Mouse (Mus musculus): ENCODE data around the gene A430033K04Rik. TPM values are rescaled to one million over a fixed set of nuclear protein-coding genes. Genes with fewer than 3 reads are reported as not detected.

Gene A430033K04Rik
- polyA plus RNA-seq, 1 experiment from 2014 or later, result 13.7 TPM

Small RNA genes lying within 50 kb of the gene (microRNA-seq; reads per million reads assigned to microRNA genes)
- gene Gm24082, result not detected

Other genes starting within 250 kb of the A430033K04Rik start
- 38.1 TPM in 2 replicates for gene Zfp157, start 181.4 kb upstream of the A430033K04Rik start, polyA plus RNA-seq (2015; fragmentation: Nextera tagmentation; extraction: Ambion mirVana)
- gene 1700123K08Rik, start 58.1 kb upstream of the A430033K04Rik start, polyA plus RNA-seq (2015; fragmentation: Nextera tagmentation; extraction: Ambion mirVana), result not detected in 2 replicates
- gene Zfp68, start 3.1 kb upstream of the A430033K04Rik start, polyA plus RNA-seq (2015; fragmentation: Nextera tagmentation; extraction: Ambion mirVana), result 61.5 and 61.6 TPM in 2 replicates
- gene Fam20c, start 131.7 kb downstream of the A430033K04Rik start, polyA plus RNA-seq (2015; fragmentation: Nextera tagmentation; extraction: Ambion mirVana), result 19.8 and 19.9 TPM in 2 replicates
- gene Gm5294, start 197.2 kb downstream of the A430033K04Rik start, polyA plus RNA-seq (2015; fragmentation: Nextera tagmentation; extraction: Ambion mirVana), result not detected in 2 replicates

Measured in kidney, embryonic 15.5 days (tissue).